Mouse (Mus musculus) erythroblast, embryonic 14.5 days (primary cell): Measurements from ENCODE around the gene Gdi2.

Experiments
- GATA1 ChIP-seq: IDR thresholded peaks from 2 replicates; pipeline ENCODE4 v1.6.1; 2012; ENCODE audit warnings: low read length, inconsistent platforms, mixed read lengths
- TAL1 ChIP-seq: IDR thresholded peaks from 3 replicates; pipeline ENCODE4 v1.6.1; 2012; ENCODE audit warnings: low read length, inconsistent platforms, mixed read lengths

DNA sequence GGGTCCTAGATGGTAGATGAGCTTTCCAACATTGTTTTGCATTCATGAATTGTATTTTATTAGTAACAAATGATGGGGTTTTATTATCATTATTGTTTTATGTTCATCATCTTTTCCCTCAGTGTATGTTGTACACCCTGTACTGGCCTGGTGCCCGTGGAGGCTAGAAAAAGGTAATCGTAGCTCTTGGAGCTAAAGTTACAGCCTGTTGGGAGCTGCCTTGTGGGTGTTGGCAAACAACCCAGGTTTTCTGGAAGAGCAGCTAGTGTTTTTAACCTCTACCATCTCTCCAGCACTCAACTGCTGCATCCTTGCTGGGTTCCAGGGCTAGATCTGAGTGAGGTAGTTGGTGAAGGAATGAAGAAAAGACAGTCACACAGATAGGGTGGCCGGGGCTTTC, 9.5 kb downstream of the Gdi2 start:
- TF ChIP-seq GATA1 (no peak), TAL1 (no peak)
